Mouse (Mus musculus) kidney, postnatal 25 days (tissue): ENCODE data around the gene Myocd.

Source experiments
- DNase-seq, 2 experiments: peaks; one replicate each; pipeline ENCODE4 v3.0.0; 2021; ENCODE audit warnings: mixed read lengths in 2 of 2

Myocd gene

GRCm38 (mm10) chr11:65269851-65270473 lies at the start of gene Myocd:
Myocd (minus strand) TSS chr11:65269989.
- DNase-seq: peak in 1 of 2 experiments; percentile 3

- DNase-seq: no peak
Observed at GRCm38 (mm10) chr11:65303824-65304223, 34.0 kb upstream of the Myocd start.

- no peak for DNase-seq
Observed at GRCm38 (mm10) chr11:65294128-65294833, 24.5 kb upstream of the Myocd start.

GRCm38 (mm10) chr11:65292994-65293393 lies 23.2 kb upstream of the Myocd start:
- no peak for DNase-seq

- no peak for DNase-seq
Observed at GRCm38 (mm10) chr11:65287706-65288105, 17.9 kb upstream of the Myocd start.

GRCm38 (mm10) chr11:65286211-65286610 lies 16.4 kb upstream of the Myocd start:
- DNase-seq: no peak

- DNase-seq: no peak
Observed at GRCm38 (mm10) chr11:65275441-65275840, 5.7 kb upstream of the Myocd start.

- no peak for DNase-seq
Observed at GRCm38 (mm10) chr11:65271000-65271399, 1.2 kb upstream of the Myocd start.

GRCm38 (mm10) chr11:65268310-65268709 lies 1.5 kb downstream of the Myocd start:
- DNase-seq: peak in 1 of 2 experiments; percentile 6

- DNase-seq: no peak
Observed at GRCm38 (mm10) chr11:65263466-65263865, 6.3 kb downstream of the Myocd start.

GRCm38 (mm10) chr11:65258997-65259396 lies 10.8 kb downstream of the Myocd start:
- DNase-seq: no peak

- no peak for DNase-seq
Observed at GRCm38 (mm10) chr11:65256143-65256542, 13.6 kb downstream of the Myocd start.

- no peak for DNase-seq
Observed at GRCm38 (mm10) chr11:65255564-65255963, 14.2 kb downstream of the Myocd start.

GRCm38 (mm10) chr11:65250366-65250765 lies 19.4 kb downstream of the Myocd start:
- DNase-seq: no peak

- DNase-seq: no peak
Observed at GRCm38 (mm10) chr11:65246301-65247054, 23.3 kb downstream of the Myocd start.

- no peak for DNase-seq
Observed at GRCm38 (mm10) chr11:65243593-65243992, 26.2 kb downstream of the Myocd start.

- DNase-seq: no peak
Observed at GRCm38 (mm10) chr11:65240521-65240920, 29.3 kb downstream of the Myocd start.

GRCm38 (mm10) chr11:65237896-65238295 lies 31.9 kb downstream of the Myocd start:
- no peak for DNase-seq

- DNase-seq: no peak
Observed at GRCm38 (mm10) chr11:65236907-65237306, 32.9 kb downstream of the Myocd start.

- no peak for DNase-seq
Observed at GRCm38 (mm10) chr11:65235374-65235773, 34.4 kb downstream of the Myocd start.

- no peak for DNase-seq
Observed at GRCm38 (mm10) chr11:65231771-65232170, 38.0 kb downstream of the Myocd start.

GRCm38 (mm10) chr11:65226766-65227165 lies 43.0 kb downstream of the Myocd start:
- DNase-seq: no peak

- peak in 1 of 2 experiments; percentile 2 for DNase-seq
Observed at GRCm38 (mm10) chr11:65214954-65215629, 54.7 kb downstream of the Myocd start.
